Mouse (Mus musculus) embryo, embryonic 10.5 days (tissue): ENCODE measurements at regions not wholly inside any gene's neighbourhood (a gene's known extent, or its start where the extent isn't known, plus 50 kb on each side); places are given as distances from the start of the nearest gene placed in this dataset.
A peak's percentile ranks its signal among the peaks of the same experiment; 100 is the strongest.

ENCODE experiments used
- DNase-seq: peaks from one replicate; pipeline ENCODE4 v3.0.0-alpha.2; 2015; ENCODE audit warnings: low spot score

DNA sequence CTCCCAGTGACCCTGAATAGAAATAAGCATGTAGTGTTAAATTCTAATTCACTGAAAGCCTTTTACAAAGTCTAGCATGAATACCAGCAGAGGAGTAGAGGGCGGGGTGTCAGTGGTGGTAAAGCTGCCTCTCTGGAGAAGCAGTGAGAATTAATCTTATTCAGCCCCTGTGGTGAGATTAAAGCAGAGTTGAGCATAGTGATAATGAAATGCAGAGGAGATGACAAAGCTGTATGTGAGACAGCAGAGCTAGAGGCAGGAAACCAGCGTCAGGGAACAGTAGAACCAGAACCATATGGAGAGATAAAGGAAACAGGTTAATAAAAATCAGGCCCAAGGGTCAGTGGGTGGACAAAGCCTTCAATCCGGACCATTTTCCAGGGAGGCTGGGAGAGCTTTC lies 1827.2 kb downstream of the Poteg start:
- peak; percentile 14 for DNase-seq

- no peak for DNase-seq
Measured at GRCm38 (mm10) chr8:29278711-29279110, 1831.2 kb downstream of the Poteg start.

GRCm38 (mm10) chr8:29279276-29279675 lies 1831.8 kb downstream of the Poteg start:
- DNase-seq, result no peak

- DNase-seq, result peak; percentile 64
Measured at GRCm38 (mm10) chr8:29290386-29290785, 1842.9 kb downstream of the Poteg start.
